Mouse (Mus musculus) MEL (cell line): ENCODE results near the gene Grb10. TPM values are rescaled to one million over a fixed set of nuclear protein-coding genes. Genes with fewer than 3 reads are reported as not detected.

Experiments
- DNase-seq: peaks from one replicate; pipeline ENCODE4 v3.0.0; 2011; ENCODE audit warnings: low read depth, low spot score
- H3K27ac ChIP-seq: 2 replicates; pipeline ENCODE4 v1.5.1; 2012; ENCODE audit warnings: low read depth, mild to moderate bottlenecking, control low read depth, low read length, moderate library complexity; ENCODE audit not compliant: control insufficient read depth
- H3K27me3 ChIP-seq, 2 experiments: fragments of 150-350 bp in 1 of 2; sonication (generic) in 1 of 2; 2 replicates each; pipeline ENCODE4 v1.6.1; 2012; ENCODE audit warnings: low read length in 2 of 2, mild to moderate bottlenecking in 2 of 2, improper control_type of control experiment in 1 of 2, moderate library complexity in 1 of 2; ENCODE audit not compliant: insufficient read depth in 2 of 2, control insufficient read depth in 1 of 2
- H3K36me3 ChIP-seq, 2 experiments: 2 replicates each; pipeline ENCODE4 v1.6.1; 2012 to 2014; ENCODE audit warnings: low read length in 2 of 2, improper control_type of control experiment in 1 of 2, inconsistent platforms in 1 of 2, mild to moderate bottlenecking in 1 of 2; ENCODE audit not compliant: insufficient read depth in 2 of 2, control insufficient read depth in 1 of 2
- H3K4me1 ChIP-seq, 2 experiments: fragments of 150-350 bp in 1 of 2; sonication (generic) in 1 of 2; 2 replicates each; pipeline ENCODE4 v1.6.1; 2012; ENCODE audit warnings: low read length in 2 of 2, improper control_type of control experiment in 1 of 2, mild to moderate bottlenecking in 1 of 2; ENCODE audit not compliant: insufficient read depth in 2 of 2, control insufficient read depth in 1 of 2
- H3K4me3 ChIP-seq, 2 experiments: fragments of 150-350 bp in 1 of 2; sonication (generic) in 1 of 2; 2 replicates each; pipeline ENCODE4 v1.5.1; 2012; ENCODE audit warnings: low read depth in 2 of 2, low read length in 2 of 2, mild to moderate bottlenecking in 2 of 2, moderate library complexity in 2 of 2, control low read depth in 1 of 2, improper control_type of control experiment in 1 of 2; ENCODE audit not compliant: control insufficient read depth in 1 of 2, insufficient read depth in 1 of 2
- H3K79me2 ChIP-seq: 2 replicates; pipeline ENCODE4 v1.6.1; 2012; ENCODE audit warnings: mild to moderate bottlenecking, low read length, moderate library complexity; ENCODE audit not compliant: control insufficient read depth, poor library complexity, insufficient read depth
- H3K9ac ChIP-seq: 2 replicates; pipeline ENCODE4 v1.6.1; 2012; ENCODE audit warnings: low read depth, mild to moderate bottlenecking, control low read depth, low read length, moderate library complexity; ENCODE audit not compliant: control insufficient read depth, poor library complexity, severe bottlenecking
- H3K9me3 ChIP-seq: fragments of 150-350 bp; sonication (generic); replicated peaks from 2 replicates; pipeline ENCODE4 v1.6.1; 2012; ENCODE audit warnings: mild to moderate bottlenecking, low read length, improper control_type of control experiment, moderate library complexity; ENCODE audit not compliant: insufficient read depth
- BHLHE40 ChIP-seq: IDR thresholded peaks from 2 replicates; pipeline ENCODE4 v1.6.1; 2012; ENCODE audit warnings: low read depth, mild to moderate bottlenecking, inconsistent platforms, low read length, improper control_type of control experiment, borderline replicate concordance
- CHD2 ChIP-seq: IDR thresholded peaks from 2 replicates; pipeline ENCODE4 v1.6.1; 2011; ENCODE audit warnings: low read length, improper control_type of control experiment
- E2F4 ChIP-seq: IDR thresholded peaks from 2 replicates; pipeline ENCODE4 v1.6.1; 2011; ENCODE audit warnings: low read depth, low read length, improper control_type of control experiment, borderline replicate concordance
- ELF1 ChIP-seq: IDR thresholded peaks from 2 replicates; pipeline ENCODE4 v1.6.1; 2014; ENCODE audit warnings: low read depth, mild to moderate bottlenecking, inconsistent platforms, low read length, improper control_type of control experiment, moderate library complexity
- EP300 ChIP-seq, 2 experiments: IDR thresholded peaks; 2 replicates each; pipeline ENCODE4 v1.6.1; 2011; ENCODE audit warnings: improper control_type of control experiment in 2 of 2, low read length in 2 of 2, low read depth in 1 of 2, mild to moderate bottlenecking in 1 of 2
- GABPA ChIP-seq: IDR thresholded peaks from 2 replicates; pipeline ENCODE4 v1.6.1; 2012; ENCODE audit warnings: low read depth, mild to moderate bottlenecking, inconsistent platforms, low read length, improper control_type of control experiment, moderate library complexity
- GATA1 ChIP-seq: IDR thresholded peaks from 2 replicates; pipeline ENCODE4 v1.6.1; 2011; ENCODE audit warnings: low read depth, low read length, improper control_type of control experiment
- HCFC1 ChIP-seq: IDR thresholded peaks from 2 replicates; pipeline ENCODE4 v1.6.1; 2012; ENCODE audit warnings: low read depth, mild to moderate bottlenecking, inconsistent platforms, low read length, improper control_type of control experiment, moderate library complexity
- MAZ ChIP-seq: IDR thresholded peaks from 2 replicates; pipeline ENCODE4 v1.6.1; 2012; ENCODE audit warnings: low read depth, mild to moderate bottlenecking, inconsistent platforms, low read length, improper control_type of control experiment
- MEF2A ChIP-seq: IDR thresholded peaks from 2 replicates; pipeline ENCODE4 v1.6.1; 2014; ENCODE audit warnings: low read depth, mild to moderate bottlenecking, inconsistent platforms, low read length, improper control_type of control experiment; ENCODE audit not compliant: poor library complexity, insufficient replicate concordance, severe bottlenecking; ENCODE audit errors: extremely low read depth
- MXI1 ChIP-seq: IDR thresholded peaks from 2 replicates; pipeline ENCODE4 v1.6.1; 2011; ENCODE audit warnings: mild to moderate bottlenecking, low read depth, low read length, improper control_type of control experiment
- MYB ChIP-seq: IDR thresholded peaks from 2 replicates; pipeline ENCODE4 v1.6.1; 2011; ENCODE audit warnings: mild to moderate bottlenecking, low read depth, low read length, improper control_type of control experiment
- POLR2AphosphoS2 ChIP-seq: IDR thresholded peaks from 2 replicates; pipeline ENCODE4 v1.6.1; 2011; ENCODE audit warnings: low read length, improper control_type of control experiment
- TBP ChIP-seq: IDR thresholded peaks from 2 replicates; pipeline ENCODE4 v1.8.0; 2011; ENCODE audit warnings: low read depth, low read length, improper control_type of control experiment
- TCF12 ChIP-seq: IDR thresholded peaks from 2 replicates; pipeline ENCODE4 v1.6.1; 2014; ENCODE audit warnings: low read depth, mild to moderate bottlenecking, inconsistent platforms, low read length, improper control_type of control experiment, moderate library complexity
- USF1 ChIP-seq: IDR thresholded peaks from 2 replicates; pipeline ENCODE4 v1.6.1; 2014; ENCODE audit warnings: low read depth, mild to moderate bottlenecking, inconsistent platforms, low read length, improper control_type of control experiment, moderate library complexity
- USF2 ChIP-seq, 2 experiments: IDR thresholded peaks; 2 replicates each; pipeline ENCODE4 v1.6.1; 2011 to 2012; ENCODE audit warnings: improper control_type of control experiment in 2 of 2, low read length in 2 of 2, borderline replicate concordance in 1 of 2, inconsistent platforms in 1 of 2, low read depth in 1 of 2, mild to moderate bottlenecking in 1 of 2; ENCODE audit not compliant: insufficient read depth in 1 of 2
- ZC3H11A ChIP-seq: IDR thresholded peaks from 2 replicates; pipeline ENCODE4 v1.6.1; 2012; ENCODE audit warnings: low read depth, mild to moderate bottlenecking, inconsistent platforms, low read length, improper control_type of control experiment
- ZKSCAN1 ChIP-seq: IDR thresholded peaks from 2 replicates; pipeline ENCODE4 v1.6.1; 2012; ENCODE audit warnings: low read depth, mild to moderate bottlenecking, inconsistent platforms, low read length, improper control_type of control experiment, moderate library complexity
- ZMIZ1 ChIP-seq: IDR thresholded peaks from 2 replicates; pipeline ENCODE4 v1.6.1; 2012; ENCODE audit warnings: low read depth, mild to moderate bottlenecking, inconsistent platforms, low read length, improper control_type of control experiment, moderate library complexity
- ZNF384 ChIP-seq: IDR thresholded peaks from 2 replicates; pipeline ENCODE4 v1.6.1; 2012; ENCODE audit warnings: low read depth, mild to moderate bottlenecking, inconsistent platforms, low read length, improper control_type of control experiment
- polyA plus RNA-seq, 2 experiments: library from polyadenylated mRNA; stranded (reverse) in 1 of 2; unstranded in 1 of 2; fragments of >175 nt in 1 of 2; fragments of >200 nt in 1 of 2; gene quantifications; 2 replicates each; pipeline versions ENCODE4 v1.2.1 to v1.2.4; 2012; ENCODE audit warnings: low replicate concordance in 2 of 2, low read depth in 1 of 2; ENCODE audit not compliant: insufficient read length in 2 of 2, insufficient read depth in 1 of 2, missing spikeins in 1 of 2
- total RNA-seq: library from RNA; depleted of rRNA; stranded (reverse); fragments of 300-350 nt; gene quantifications from 2 replicates; pipeline ENCODE4 v1.2.3, GENCODE M21; 2012

Gene Grb10
- total and polyA plus RNA-seq, 3 experiments: not detected

DNA sequence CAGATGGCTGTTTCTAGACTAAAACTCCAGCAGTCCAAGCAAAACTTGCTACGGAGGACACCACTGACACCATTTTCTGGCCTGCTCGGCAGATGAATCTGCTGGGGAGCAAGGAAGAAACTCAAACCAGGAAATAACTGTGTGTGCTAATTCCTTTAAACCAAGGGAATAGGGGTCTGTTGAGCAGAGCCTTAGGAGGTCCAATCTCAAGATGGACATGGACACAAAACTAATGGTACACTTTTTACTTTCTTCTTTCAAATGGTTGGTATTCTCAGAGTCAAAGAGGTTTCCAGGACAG, 80.5 kb downstream of the Grb10 start:
- H3K9ac ChIP-seq: no peak overlapping the region
- DNase-seq: no peak
- H3K4me1 ChIP-seq: peaks cover 0 to 6% of the 10 kb centered on the region in 2 experiments; a peak in 1 of 4 replicates
- no peak overlapping the region for H3K27ac ChIP-seq
- no peak overlapping the region for H3K4me3 ChIP-seq
- H3K79me2 ChIP-seq: no peaks in the 10 kb centered on the region
- peaks cover 3 to 5% of the 10 kb centered on the region in 2 experiments; a peak in 3 of 4 replicates for H3K27me3 ChIP-seq
- TF ChIP-seq USF2 (IDR thresholded peaks at IDR 0.05; ENCODE audit: borderline replicate concordance in 1 of 2, insufficient read depth in 1 of 2, low read depth in 1 of 2, low read length in 2 of 2) (no peak), E2F4 (no peak)
- TF ChIP-seq, all 39 proteins: peak for 0
- Histone ChIP-seq H3K9me3 (no peaks in the 10 kb centered on the region), H3K36me3 (peaks cover 0 to 7% of the 10 kb centered on the region in 2 experiments; a peak in 1 of 4 replicates)

DNA sequence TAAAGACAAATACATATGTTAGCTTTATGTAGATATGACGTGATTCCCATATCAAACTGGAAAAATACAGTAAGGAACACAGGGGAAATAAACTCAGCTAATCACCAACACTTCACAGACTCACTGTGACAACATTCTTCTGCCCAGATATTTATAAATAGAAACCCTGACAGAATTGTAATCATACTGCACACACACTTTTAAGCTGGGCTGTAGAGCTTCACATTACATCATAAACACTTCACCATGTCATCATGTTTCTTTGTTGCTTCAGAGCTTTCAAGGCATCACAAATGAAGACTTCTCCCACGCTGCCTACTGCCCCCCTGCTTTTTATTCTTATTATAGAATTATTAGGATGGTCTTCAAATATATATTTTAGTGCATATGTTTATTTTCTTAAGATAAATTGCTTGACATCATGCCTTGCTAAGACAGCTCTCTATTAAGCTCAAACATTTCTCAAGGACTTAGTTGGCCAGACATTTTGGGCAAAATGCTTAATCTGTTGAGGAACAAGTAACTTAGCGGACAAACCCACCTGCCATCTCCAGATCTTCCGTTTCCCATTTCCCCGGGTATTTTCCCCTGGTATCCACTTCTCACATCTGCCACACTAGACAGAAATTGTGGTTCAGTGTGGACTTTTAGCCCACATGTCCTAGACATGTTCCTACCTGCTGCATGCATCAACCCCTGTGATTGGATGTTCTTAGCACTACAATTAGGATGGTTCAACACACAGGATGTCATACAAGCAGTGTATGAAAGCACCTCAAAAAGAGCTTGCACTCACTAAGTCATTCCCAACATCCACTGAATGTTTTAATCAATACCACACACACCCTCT, 81.0 kb downstream of the Grb10 start:
- H3K9me3 ChIP-seq: no peaks in the 10 kb centered on the region
- H3K27ac ChIP-seq: no peak overlapping the region
- H3K4me1 ChIP-seq: peaks cover 0 to 6% of the 10 kb centered on the region in 2 experiments; a peak in 1 of 4 replicates
- H3K4me3 ChIP-seq: no peak overlapping the region
- H3K36me3 ChIP-seq: peaks cover 0 to 6% of the 10 kb centered on the region in 2 experiments; a peak in 1 of 4 replicates
- H3K9ac ChIP-seq: no peak overlapping the region
- TF ChIP-seq USF1 (no peak), ZNF384 (no peak), GABPA (no peak), CHD2 (no peak), ZKSCAN1 (no peak), BHLHE40 (no peak), ZMIZ1 (no peak), MYB (no peak), ZC3H11A (no peak), ELF1 (no peak), EP300 (IDR thresholded peaks at IDR 0.05; ENCODE audit: low read depth in 1 of 2, low read length in 2 of 2) (no peak), MXI1 (no peak), TCF12 (no peak), GATA1 (no peak), MAZ (no peak), HCFC1 (no peak), POLR2AphosphoS2 (no peak), TBP (no peak), MEF2A (no peak)
- no peaks in the 10 kb centered on the region for H3K79me2 ChIP-seq
- DNase-seq: no peak
- peaks cover 3 to 7% of the 10 kb centered on the region in 2 experiments for H3K27me3 ChIP-seq
